Mouse (Mus musculus): ENCODE measurements around the gene Polr2e. TPM values are rescaled to one million over a fixed set of nuclear protein-coding genes. Genes with fewer than 3 reads are reported as not detected.

The Polr2e gene
- polyA plus RNA-seq, 1 experiment from 2014 or later, result 212 TPM

DNA sequence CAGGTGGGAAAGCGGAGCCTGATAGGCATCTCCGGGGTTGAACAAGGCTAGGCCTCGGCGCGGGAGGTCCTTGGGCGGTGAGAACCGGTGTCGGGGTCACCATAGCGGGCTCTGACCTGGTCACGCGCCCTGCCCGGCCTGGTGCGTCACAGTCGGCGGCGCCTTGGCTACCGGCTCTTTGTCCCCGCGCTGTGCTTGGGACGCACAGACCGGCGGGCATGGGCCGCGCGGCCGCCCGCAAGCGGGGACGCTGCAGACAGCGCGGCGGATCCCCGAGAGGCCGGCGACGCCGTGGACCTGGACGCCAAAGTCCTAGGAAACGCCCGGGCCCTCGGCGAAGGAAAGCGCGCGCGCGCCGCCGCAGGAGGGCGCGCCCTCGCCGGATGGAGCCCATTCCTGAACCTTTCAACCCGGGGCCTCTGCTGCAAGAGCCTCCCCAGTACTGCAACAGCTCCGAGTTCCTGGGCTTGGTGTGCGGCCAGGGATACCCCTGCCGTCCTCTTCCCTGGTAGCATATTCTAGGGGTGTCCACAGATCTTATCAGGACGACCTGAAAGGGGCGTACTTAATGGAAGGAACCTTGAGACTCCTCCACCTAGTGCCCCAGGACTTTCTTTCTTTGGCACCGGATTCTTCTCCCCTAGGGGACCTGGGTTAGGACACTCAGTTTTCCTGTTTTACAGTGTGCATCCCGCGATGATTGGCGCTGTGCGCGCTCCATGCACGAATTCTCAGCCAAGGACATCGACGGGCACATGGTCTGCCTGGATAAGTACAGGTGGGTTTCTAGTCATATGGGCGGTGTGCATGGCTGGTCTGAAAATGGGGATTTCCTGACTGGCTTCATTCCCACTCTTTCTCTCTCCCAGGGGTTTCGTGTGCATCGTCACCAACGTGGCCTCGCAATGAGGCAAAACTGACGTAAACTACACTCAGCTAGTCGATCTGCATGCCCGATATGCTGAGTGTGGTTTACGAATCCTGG lies 14.5 kb upstream of the Polr2e start:
- H3K4me3 ChIP-seq (ENCODE audit: low read length), result peak overlapping the region; percentile 88
- H3K9me3 ChIP-seq (ENCODE audit: control insufficient read depth, low read length), result no peaks in the 10 kb centered on the region
- H3K4me2 ChIP-seq (ENCODE audit: low read depth, low read length), result peak overlapping the region; percentile 75
- peaks cover 14% of the 10 kb centered on the region for H3K36me3 ChIP-seq (ENCODE audit: control insufficient read depth, insufficient read depth, low read length)
- under 1% methylated on average over 77 of the region's 77 CpGs for WGBS
- peak overlapping the region; percentile 99 for H3K27ac ChIP-seq (ENCODE audit: low read length)
- peak overlapping the region; percentile 99 for H3K9ac ChIP-seq (ENCODE audit: low read depth, low read length)
- H3K4me1 ChIP-seq (ENCODE audit: control insufficient read depth, insufficient read depth, low read length), result peaks cover 37% of the 10 kb centered on the region
- peak; percentile 53 for ATAC-seq
- no peaks in the 10 kb centered on the region for H3K27me3 ChIP-seq (replicated peaks; ENCODE audit: control insufficient read depth, insufficient read depth, low read length)

DNA sequence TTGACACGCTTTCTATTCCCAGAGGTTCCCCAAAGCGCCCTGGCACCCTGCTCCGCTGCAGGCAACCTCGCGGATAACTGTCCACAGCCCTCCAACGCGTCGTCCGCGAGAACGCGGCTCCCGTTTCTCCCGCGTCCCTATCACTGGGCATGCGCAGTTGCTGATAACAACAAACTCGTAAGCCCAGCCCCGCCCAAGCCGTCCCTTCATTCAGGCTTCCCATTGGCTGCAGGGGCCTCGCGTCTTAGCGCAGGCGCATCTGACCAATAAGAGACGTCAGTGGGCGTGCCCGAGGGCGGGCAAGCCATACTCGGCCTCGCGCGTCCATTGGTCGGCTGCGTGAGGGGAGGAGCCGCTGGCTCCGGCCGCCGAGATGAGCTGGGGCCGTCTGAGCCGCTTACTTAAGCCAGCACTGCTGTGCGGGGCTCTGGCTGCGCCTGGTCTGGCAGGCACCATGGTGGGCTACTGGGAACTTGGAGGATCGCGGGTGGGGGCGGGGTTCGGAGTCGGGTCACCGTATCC lies 13.7 kb upstream of the Polr2e start:
- H3K4me1 ChIP-seq (ENCODE audit: control insufficient read depth, insufficient read depth, low read length), result peaks cover 41% of the 10 kb centered on the region
- peak overlapping the region; percentile 99 for H3K27ac ChIP-seq (ENCODE audit: low read length)
- H3K4me3 ChIP-seq (ENCODE audit: low read length), result peak overlapping the region; percentile 88
- H3K36me3 ChIP-seq (ENCODE audit: control insufficient read depth, insufficient read depth, low read length), result peaks cover 11% of the 10 kb centered on the region
- H3K4me2 ChIP-seq (ENCODE audit: low read depth, low read length), result peak overlapping the region; percentile 75
- WGBS, result 1% methylated on average over 47 of the region's 47 CpGs
- no peaks in the 10 kb centered on the region for H3K9me3 ChIP-seq (ENCODE audit: control insufficient read depth, low read length)
- ATAC-seq, result peak; percentile 93
- no peaks in the 10 kb centered on the region for H3K27me3 ChIP-seq (replicated peaks; ENCODE audit: control insufficient read depth, insufficient read depth, low read length)
- H3K9ac ChIP-seq (ENCODE audit: low read depth, low read length), result peak overlapping the region; percentile 99

DNA sequence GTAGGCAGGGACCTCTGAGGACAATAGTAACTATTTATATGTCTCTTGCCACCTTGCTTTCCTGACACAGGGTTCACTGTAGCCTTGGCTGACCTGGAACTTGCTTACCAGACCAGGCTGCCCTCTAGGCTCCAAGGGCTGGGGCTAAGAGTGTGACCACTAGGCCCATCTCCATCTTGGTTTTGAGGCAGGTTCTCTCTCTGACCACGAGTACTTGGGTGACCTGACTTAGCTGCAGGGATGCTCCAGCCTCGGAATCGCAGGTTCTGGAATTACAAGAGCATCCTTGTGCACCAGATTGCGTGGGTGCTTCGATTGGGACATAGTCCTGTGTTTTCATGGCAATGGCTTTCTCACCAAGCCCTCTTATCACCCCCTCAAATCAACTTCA lies 12.8 kb upstream of the Polr2e start:
- ATAC-seq, result no peak
- 84% methylated on average over 5 of the region's 5 CpGs for WGBS
- Histone ChIP-seq H3K36me3 (ENCODE audit: control insufficient read depth, insufficient read depth, low read length) (peaks cover 5% of the 10 kb centered on the region; the same call in 1 of the 2 replicates), H3K27ac (ENCODE audit: low read length) (peak overlapping the region; percentile 85), H3K4me3 (ENCODE audit: low read length) (no peak overlapping the region), H3K9ac (ENCODE audit: low read depth, low read length) (peak overlapping the region; percentile 34; the same call in 1 of the 2 replicates), H3K4me2 (ENCODE audit: low read depth, low read length) (no peak overlapping the region), H3K27me3 (replicated peaks; ENCODE audit: control insufficient read depth, insufficient read depth, low read length) (no peaks in the 10 kb centered on the region), H3K9me3 (ENCODE audit: control insufficient read depth, low read length) (no peaks in the 10 kb centered on the region), H3K4me1 (ENCODE audit: control insufficient read depth, insufficient read depth, low read length) (peaks cover 46% of the 10 kb centered on the region)

DNA sequence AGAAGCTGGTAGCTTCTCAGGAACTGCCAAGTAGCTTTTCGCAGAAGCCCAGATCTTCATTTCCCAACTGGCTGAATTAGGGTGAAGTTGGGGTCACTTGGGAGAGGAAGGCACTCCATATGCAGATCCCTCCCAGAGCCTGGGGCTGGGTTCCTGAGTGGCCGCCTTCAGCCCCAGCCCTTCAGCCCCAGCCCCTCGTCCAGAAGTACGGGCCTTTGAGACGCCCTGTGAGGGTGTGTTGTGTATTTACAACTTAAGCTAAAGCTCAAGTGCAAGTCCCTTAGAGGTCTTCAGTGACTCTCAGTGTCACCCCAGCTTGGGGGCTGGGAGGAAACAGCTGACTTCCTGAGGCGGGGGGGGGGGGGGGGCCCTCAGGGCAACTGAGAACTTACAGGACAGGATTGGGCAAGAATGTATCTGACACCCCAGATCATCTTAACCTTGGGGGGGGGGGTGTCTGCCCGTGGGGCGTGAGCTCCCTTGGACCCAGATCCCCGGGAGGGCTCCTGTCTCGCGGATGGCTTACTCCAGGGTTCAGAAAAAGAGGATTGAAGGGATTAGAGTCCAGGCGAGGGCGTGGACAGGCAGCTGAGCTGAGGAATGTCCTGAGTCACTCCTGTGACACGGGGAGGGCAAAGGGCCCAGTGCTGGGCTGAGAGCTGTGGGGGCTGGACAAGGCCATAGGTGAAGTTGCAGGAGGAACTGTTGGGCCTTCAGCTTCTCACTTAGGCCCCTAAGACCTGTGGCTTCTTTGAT lies 12.2 kb upstream of the Polr2e start:
- Histone ChIP-seq H3K9ac (ENCODE audit: low read depth, low read length) (peak overlapping the region; percentile 34), H3K9me3 (ENCODE audit: control insufficient read depth, low read length) (no peaks in the 10 kb centered on the region), H3K4me3 (ENCODE audit: low read length) (no peak overlapping the region), H3K4me2 (ENCODE audit: low read depth, low read length) (0 out of 2 replicates have a peak overlapping the region, but pooled peaks have one; percentile 18), H3K27ac (ENCODE audit: low read length) (peak overlapping the region; percentile 85), H3K4me1 (ENCODE audit: control insufficient read depth, insufficient read depth, low read length) (peaks cover 48% of the 10 kb centered on the region), H3K27me3 (replicated peaks; ENCODE audit: control insufficient read depth, insufficient read depth, low read length) (no peaks in the 10 kb centered on the region), H3K36me3 (ENCODE audit: control insufficient read depth, insufficient read depth, low read length) (peaks cover 5% of the 10 kb centered on the region; the same call in 1 of the 2 replicates)
- 34% methylated on average over 13 of the region's 14 CpGs for WGBS
- ATAC-seq, result peak; percentile 36

DNA sequence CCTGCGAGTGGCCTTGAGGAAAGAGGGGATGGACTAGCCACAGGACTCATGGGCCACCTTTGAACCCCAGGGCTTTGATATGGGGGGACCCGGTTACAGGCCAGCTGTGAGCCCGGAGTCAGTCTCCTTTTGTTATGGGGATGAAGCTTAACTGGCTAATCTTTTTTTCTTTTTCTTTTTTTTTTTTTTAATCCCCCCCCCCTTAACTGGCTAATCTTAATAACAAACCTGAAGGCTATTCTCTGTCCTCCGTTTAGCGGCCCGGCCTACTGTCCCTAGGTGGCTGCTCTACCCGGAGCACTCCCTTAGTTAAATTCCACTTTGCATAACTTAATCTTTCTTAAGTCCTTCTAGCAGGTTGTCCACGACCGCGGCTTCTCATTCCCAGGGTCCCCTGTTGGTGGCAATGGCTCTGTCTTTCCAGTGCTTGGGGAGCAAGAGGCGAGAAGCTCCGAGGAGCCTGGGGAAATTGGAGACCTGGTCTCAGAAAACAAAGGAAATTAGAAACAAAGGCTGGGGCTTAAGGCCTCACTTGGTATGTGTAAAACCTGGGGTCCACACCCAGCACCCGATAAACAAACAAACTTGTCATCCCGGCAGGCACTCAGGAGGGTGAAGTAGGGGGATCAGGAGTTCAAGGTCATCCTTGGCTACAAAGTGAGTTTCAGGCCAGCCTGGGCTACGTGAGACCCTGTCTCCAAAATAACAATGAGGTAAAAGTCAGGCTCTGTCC lies 11.5 kb upstream of the Polr2e start:
- ATAC-seq, result no peak
- H3K9me3 ChIP-seq (ENCODE audit: control insufficient read depth, low read length), result no peaks in the 10 kb centered on the region
- H3K27me3 ChIP-seq (replicated peaks; ENCODE audit: control insufficient read depth, insufficient read depth, low read length), result no peaks in the 10 kb centered on the region
- peaks cover 2% of the 10 kb centered on the region; the same call in 1 of the 2 replicates for H3K36me3 ChIP-seq (ENCODE audit: control insufficient read depth, insufficient read depth, low read length)
- peak overlapping the region; percentile 6; the same call in 1 of the 2 replicates for H3K4me2 ChIP-seq (ENCODE audit: low read depth, low read length)
- H3K4me3 ChIP-seq (ENCODE audit: low read length), result no peak overlapping the region
- H3K27ac ChIP-seq (ENCODE audit: low read length), result peak overlapping the region; percentile 85
- peak overlapping the region; percentile 36 for H3K9ac ChIP-seq (ENCODE audit: low read depth, low read length)
- H3K4me1 ChIP-seq (ENCODE audit: control insufficient read depth, insufficient read depth, low read length), result peaks cover 48% of the 10 kb centered on the region
- 32% methylated on average over 15 of the region's 15 CpGs for WGBS

DNA sequence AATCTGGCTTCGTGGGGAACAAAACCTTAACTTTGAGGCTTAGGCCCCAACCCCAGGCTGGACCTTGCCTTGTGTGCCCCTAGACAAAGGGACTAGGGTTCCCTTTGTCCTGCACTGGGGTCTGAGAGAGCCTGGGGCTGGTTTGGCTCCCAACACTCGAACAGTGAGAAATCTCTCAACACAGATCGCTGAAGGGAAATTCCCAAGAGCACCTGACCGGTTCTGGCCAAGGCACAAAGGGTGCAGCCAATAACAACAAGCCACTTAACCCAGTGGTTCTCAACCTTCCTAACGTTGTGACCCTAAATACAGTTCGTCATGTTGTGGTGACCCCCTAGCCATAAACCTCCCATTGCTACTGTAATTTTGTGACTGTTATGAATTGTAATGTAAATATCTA lies 10.6 kb upstream of the Polr2e start:
- Histone ChIP-seq H3K9me3 (ENCODE audit: control insufficient read depth, low read length) (no peaks in the 10 kb centered on the region), H3K36me3 (ENCODE audit: control insufficient read depth, insufficient read depth, low read length) (peaks cover under 1% of the 10 kb centered on the region; the same call in 1 of the 2 replicates), H3K27me3 (replicated peaks; ENCODE audit: control insufficient read depth, insufficient read depth, low read length) (no peaks in the 10 kb centered on the region), H3K27ac (ENCODE audit: low read length) (peak overlapping the region; percentile 85), H3K4me3 (ENCODE audit: low read length) (no peak overlapping the region), H3K4me1 (ENCODE audit: control insufficient read depth, insufficient read depth, low read length) (peaks cover 42% of the 10 kb centered on the region), H3K4me2 (ENCODE audit: low read depth, low read length) (no peak overlapping the region; the same call in 1 of the 2 replicates), H3K9ac (ENCODE audit: low read depth, low read length) (peak overlapping the region; percentile 36; the same call in 1 of the 2 replicates)
- WGBS, result 49% methylated on average over 6 of the region's 6 CpGs
- ATAC-seq, result no peak

DNA sequence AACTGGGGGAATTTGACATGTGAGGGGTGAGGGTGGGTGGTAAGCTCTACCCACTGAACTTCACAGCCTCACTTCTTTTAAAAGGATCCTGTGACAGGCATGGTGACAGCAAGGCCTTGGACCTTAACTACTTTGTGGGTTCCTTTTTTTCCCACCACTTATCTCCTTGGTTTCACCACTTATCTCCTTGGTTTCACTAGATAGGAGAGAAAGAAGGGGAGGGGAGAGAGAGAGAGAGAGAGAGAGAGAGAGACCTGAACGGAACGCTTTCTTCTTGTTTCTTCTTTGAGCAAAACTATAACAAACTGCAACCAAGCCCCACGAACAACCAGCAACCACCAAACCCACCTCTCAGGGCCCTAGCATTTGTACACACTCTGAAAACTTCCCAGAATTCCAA lies 9.2 kb upstream of the Polr2e start:
- no peak overlapping the region for H3K9ac ChIP-seq (ENCODE audit: low read depth, low read length)
- no peaks in the 10 kb centered on the region for H3K36me3 ChIP-seq (ENCODE audit: control insufficient read depth, insufficient read depth, low read length)
- H3K27ac ChIP-seq (ENCODE audit: low read length), result peak overlapping the region; percentile 65
- no peak overlapping the region for H3K4me2 ChIP-seq (ENCODE audit: low read depth, low read length)
- WGBS, result 48% methylated on average over 3 of the region's 3 CpGs
- no peaks in the 10 kb centered on the region for H3K27me3 ChIP-seq (replicated peaks; ENCODE audit: control insufficient read depth, insufficient read depth, low read length)
- H3K4me1 ChIP-seq (ENCODE audit: control insufficient read depth, insufficient read depth, low read length), result peaks cover 37% of the 10 kb centered on the region
- no peak overlapping the region for H3K4me3 ChIP-seq (ENCODE audit: low read length)
- ATAC-seq, result no peak
- H3K9me3 ChIP-seq (ENCODE audit: control insufficient read depth, low read length), result no peaks in the 10 kb centered on the region

DNA sequence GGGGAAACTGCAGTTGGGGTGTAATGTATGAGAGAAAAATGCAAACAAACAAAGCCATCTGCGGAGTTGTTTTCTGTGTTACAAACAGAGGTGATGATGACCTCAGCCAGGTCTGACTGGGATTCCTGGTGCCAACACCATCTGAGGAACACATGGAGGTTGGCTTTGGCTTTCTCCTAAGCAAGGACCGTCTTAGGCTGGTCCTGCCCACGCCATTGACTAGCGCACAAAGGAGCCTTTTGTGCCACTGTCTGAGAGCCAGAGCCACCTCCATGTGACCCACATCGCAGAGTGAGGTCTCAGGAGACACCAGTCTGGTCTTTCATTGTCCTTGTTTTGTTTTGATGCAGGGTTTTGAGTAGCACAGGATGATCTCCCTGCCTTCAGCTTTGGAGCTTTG lies 8.8 kb upstream of the Polr2e start:
- H3K4me3 ChIP-seq (ENCODE audit: low read length), result no peak overlapping the region
- no peaks in the 10 kb centered on the region for H3K36me3 ChIP-seq (ENCODE audit: control insufficient read depth, insufficient read depth, low read length)
- H3K27me3 ChIP-seq (replicated peaks; ENCODE audit: control insufficient read depth, insufficient read depth, low read length), result no peaks in the 10 kb centered on the region
- ATAC-seq, result no peak
- 42% methylated on average over 5 of the region's 5 CpGs for WGBS
- no peak overlapping the region for H3K9ac ChIP-seq (ENCODE audit: low read depth, low read length)
- no peaks in the 10 kb centered on the region for H3K9me3 ChIP-seq (ENCODE audit: control insufficient read depth, low read length)
- no peak overlapping the region for H3K4me2 ChIP-seq (ENCODE audit: low read depth, low read length)
- peaks cover 37% of the 10 kb centered on the region for H3K4me1 ChIP-seq (ENCODE audit: control insufficient read depth, insufficient read depth, low read length)
- H3K27ac ChIP-seq (ENCODE audit: low read length), result peak overlapping the region; percentile 65
